Mouse (Mus musculus) E14TG2a.4 (cell line): ENCODE results near the gene Lhx1.

Source experiments
- CTCF ChIP-seq: conservative IDR thresholded peaks from 2 replicates; pipeline ENCODE4 v1.5.1; 2014; ENCODE audit warnings: low read length
- POU5F1 ChIP-seq: IDR thresholded peaks from 2 replicates; pipeline ENCODE4 v1.6.1; 2014; ENCODE audit warnings: low read length, borderline replicate concordance

GRCm38 (mm10) chr11:84551296-84551695 is 26.0 kb upstream of the Lhx1 start:
- no peak for TF ChIP-seq CTCF
- no peak for TF ChIP-seq POU5F1
